Mouse (Mus musculus) CD4-positive helper T cell, adult 2 months (primary cell): Measurements from ENCODE around the gene Cyp3a41b.
"Not testable (repeated sequence)": the region's sequence is repeated elsewhere in the genome, so short reads cannot be mapped to it uniquely, and the experiment has no call there.

ENCODE experiments used
- DNase-seq: peaks from one replicate; pipeline ENCODE4 v3.0.0-alpha.2; 2012; ENCODE audit warnings: low read depth, missing footprints, low spot score

Gene Cyp3a41b

GRCm38 (mm10) chr5:145584630-145585029 is at the start of gene Cyp3a41b:
Cyp3a41b (minus strand) TSS chr5:145584730.
- not testable (repeated sequence) for DNase-seq

- DNase-seq = not testable (repeated sequence)
These were observed 47.8 kb upstream of the Cyp3a41b start for GRCm38 (mm10) chr5:145632286-145632685.

- DNase-seq = not testable (repeated sequence)
These were observed 20.4 kb upstream of the Cyp3a41b start for GRCm38 (mm10) chr5:145604891-145605290.

- not testable (repeated sequence) for DNase-seq
These were observed 13.3 kb upstream of the Cyp3a41b start for GRCm38 (mm10) chr5:145597851-145598250.

GRCm38 (mm10) chr5:145577321-145577720 is 7.2 kb downstream of the Cyp3a41b start:
- not testable (repeated sequence) for DNase-seq

GRCm38 (mm10) chr5:145575660-145576059 is 8.9 kb downstream of the Cyp3a41b start:
- not testable (repeated sequence) for DNase-seq

GRCm38 (mm10) chr5:145571922-145572321 is 12.6 kb downstream of the Cyp3a41b start:
- not testable (repeated sequence) for DNase-seq
